ENCODE assay signal across 9 mouse cellular contexts in the genomic region with DNA sequence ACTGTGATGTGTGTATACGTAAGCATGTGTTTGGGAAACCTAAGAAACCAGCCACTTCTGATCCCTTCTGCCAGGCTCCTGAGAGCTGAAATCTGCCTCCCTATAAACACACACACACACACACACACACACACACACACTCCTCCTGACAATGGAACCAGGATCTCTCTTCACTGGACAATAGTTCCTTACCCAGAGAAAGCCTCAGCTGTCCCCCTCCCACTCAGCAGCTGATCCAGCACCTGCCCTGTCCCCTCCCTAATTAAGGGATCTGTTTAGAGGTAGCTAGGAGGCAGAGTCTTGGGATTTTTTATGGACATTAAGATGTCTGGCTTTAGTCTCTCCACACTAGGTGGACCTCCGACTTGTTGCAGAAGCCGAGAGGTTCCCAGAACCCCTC. TPM values are rescaled to one million over a fixed set of nuclear protein-coding genes. Genes with fewer than 3 reads are reported as not detected.
DNase-seq lines count a peak whose midpoint lies in the region; ATAC-seq and TF ChIP-seq lines count a peak whose summit lies in the region.
"Had no signal": no experiment of that assay in that cellular context is flagged by ENCODE, and none has a peak within 500 bp of the region (broad histone marks: within the 10 kb centered on the region; RNA-seq: fewer than 3 reads in every experiment).

No protein-coding gene starts in this region.

- WGBS in lung, embryonic 14.5 days = 39% methylated on average over 3 of the region's 3 CpGs
- WGBS in forebrain, embryonic 12.5 days = 69% methylated on average over 3 of the region's 3 CpGs
- WGBS in intestine, embryonic 16.5 days = 48% methylated on average over 3 of the region's 3 CpGs
- 58% methylated on average over 3 of the region's 3 CpGs for WGBS in stomach, embryonic 15.5 days
- WGBS in cerebellum, adult 2 months = 75% methylated on average over 3 of the region's 3 CpGs

- ATAC-seq in lung, embryonic 14.5 days (ENCODE audit: insufficient read depth) = no peak
- no peak for ATAC-seq in forebrain, embryonic 12.5 days (ENCODE audit: low FRiP score)
- ATAC-seq in intestine, embryonic 16.5 days = no peak
- ATAC-seq in stomach, embryonic 15.5 days (ENCODE audit: insufficient read depth, low FRiP score, low read depth) = no peak

- DNase-seq in lung, embryonic 14.5 days = no peak
- DNase-seq in lung, postnatal 14 days = no peak
- DNase-seq in left cerebral cortex, adult 18-20 months (ENCODE audit: low spot score in 2 of 2) = no peak
- DNase-seq in cerebellum, adult 2 months = no peak
- DNase-seq: lung, adult 2 months; thymus, adult 2 months had no signal

- TF ChIP-seq CTCF in lung, embryonic 14.5 days (IDR thresholded peaks at IDR 0.05; ENCODE audit: low read depth) = no peak
- no peak for TF ChIP-seq CTCF in cerebellum, adult 2 months (IDR thresholded peaks at IDR 0.05; ENCODE audit: borderline replicate concordance, insufficient read depth, low read depth, low read length)

- no peak for TF ChIP-seq POLR2A in cerebellum, adult 2 months (IDR thresholded peaks at IDR 0.05; ENCODE audit: borderline replicate concordance, insufficient read depth, low read length)

- no peak overlapping the region for H3K27ac ChIP-seq in lung, embryonic 14.5 days (ENCODE audit: low read depth)
- peak overlapping the region; percentile 71 for H3K27ac ChIP-seq in forebrain, embryonic 12.5 days
- H3K27ac ChIP-seq in intestine, embryonic 16.5 days (ENCODE audit: low read length) = no peak overlapping the region
- H3K27ac ChIP-seq in stomach, embryonic 15.5 days = no peak overlapping the region
- H3K27ac ChIP-seq in cerebellum, adult 2 months (ENCODE audit: insufficient read depth, low read length) = no peak overlapping the region

- no peaks in the 10 kb centered on the region for H3K9me3 ChIP-seq in lung, embryonic 14.5 days (ENCODE audit: low read depth, low read length)
- H3K9me3 ChIP-seq in forebrain, embryonic 12.5 days = no peaks in the 10 kb centered on the region
- no peaks in the 10 kb centered on the region for H3K9me3 ChIP-seq in intestine, embryonic 16.5 days (ENCODE audit: control insufficient read depth, low read length)
- no peaks in the 10 kb centered on the region for H3K9me3 ChIP-seq in stomach, embryonic 15.5 days

- H3K4me1 ChIP-seq in lung, embryonic 14.5 days (ENCODE audit: insufficient read depth) = peaks cover 10% of the 10 kb centered on the region; the same call in 1 of the 2 replicates
- H3K4me1 ChIP-seq in forebrain, embryonic 12.5 days = peaks cover 53% of the 10 kb centered on the region
- peaks cover 24% of the 10 kb centered on the region for H3K4me1 ChIP-seq in intestine, embryonic 16.5 days (ENCODE audit: control insufficient read depth, insufficient read depth, low read length)
- H3K4me1 ChIP-seq in stomach, embryonic 15.5 days = peaks cover 20% of the 10 kb centered on the region
- peaks cover 8% of the 10 kb centered on the region; the same call in 1 of the 2 replicates for H3K4me1 ChIP-seq in cerebellum, adult 2 months (ENCODE audit: control insufficient read depth, insufficient read depth, low read length)

- H3K9ac ChIP-seq in lung, embryonic 14.5 days = peak overlapping the region; percentile 28
- peak overlapping the region; percentile 44; the same call in 1 of the 2 replicates for H3K9ac ChIP-seq in forebrain, embryonic 12.5 days
- H3K9ac ChIP-seq in intestine, embryonic 16.5 days (ENCODE audit: low read depth, low read length) = no peak overlapping the region
- no peak overlapping the region for H3K9ac ChIP-seq in stomach, embryonic 15.5 days

- H3K4me3 ChIP-seq in lung, embryonic 14.5 days (ENCODE audit: low read depth, low read length) = peak overlapping the region; percentile 88
- H3K4me3 ChIP-seq in forebrain, embryonic 12.5 days (replicated peaks) = peak overlapping the region; percentile 13; the same call in 1 of the 2 replicates
- 0 out of 2 replicates have a peak overlapping the region, but pooled peaks have one; percentile 66 for H3K4me3 ChIP-seq in intestine, embryonic 16.5 days (ENCODE audit: low read length)
- peak overlapping the region; percentile 91 for H3K4me3 ChIP-seq in stomach, embryonic 15.5 days (replicated peaks)
- H3K4me3 ChIP-seq in cerebellum, adult 2 months (replicated peaks; ENCODE audit: insufficient read depth, low read depth, low read length) = no peak overlapping the region

- peaks cover 45% of the 10 kb centered on the region for H3K36me3 ChIP-seq in lung, embryonic 14.5 days (ENCODE audit: insufficient read depth)
- peaks cover 43% of the 10 kb centered on the region for H3K36me3 ChIP-seq in forebrain, embryonic 12.5 days (replicated peaks)
- H3K36me3 ChIP-seq in intestine, embryonic 16.5 days (ENCODE audit: control insufficient read depth, insufficient read depth, low read length) = peaks cover 35% of the 10 kb centered on the region
- peaks cover 31% of the 10 kb centered on the region for H3K36me3 ChIP-seq in stomach, embryonic 15.5 days

- no peaks in the 10 kb centered on the region for H3K27me3 ChIP-seq in lung, embryonic 14.5 days (ENCODE audit: insufficient read depth, low read length)
- H3K27me3 ChIP-seq in forebrain, embryonic 12.5 days = no peaks in the 10 kb centered on the region
- no peaks in the 10 kb centered on the region for H3K27me3 ChIP-seq in intestine, embryonic 16.5 days (replicated peaks; ENCODE audit: control insufficient read depth, insufficient read depth, low read length)
- H3K27me3 ChIP-seq in stomach, embryonic 15.5 days (replicated peaks) = no peaks in the 10 kb centered on the region
- H3K27me3 ChIP-seq in cerebellum, adult 2 months (ENCODE audit: control insufficient read depth, insufficient read depth, low read length) = no peaks in the 10 kb centered on the region

- peak overlapping the region; percentile 76 for H3K4me2 ChIP-seq in lung, embryonic 14.5 days
- H3K4me2 ChIP-seq in forebrain, embryonic 12.5 days = peak overlapping the region; percentile 90
- peak overlapping the region; percentile 87; the same call in 1 of the 2 replicates for H3K4me2 ChIP-seq in intestine, embryonic 16.5 days (ENCODE audit: low read depth, low read length)
- peak overlapping the region; percentile 69 for H3K4me2 ChIP-seq in stomach, embryonic 15.5 days

RNA-seq across cellular contexts. Expression of a gene that starts 3.1 kb away (rescaled TPM):
- 35.6 and 37.4 TPM in 2 replicates for polyA plus RNA-seq in lung, embryonic 14.5 days (2014; fragmentation: Nextera tagmentation; extraction: Ambion mirVana)
- polyA plus RNA-seq in forebrain, embryonic 12.5 days (2016; fragmentation: Nextera tagmentation; extraction: Ambion mirVana) = 33.0 and 41.4 TPM in 2 replicates
- 27.2 and 28.2 TPM in 2 replicates for polyA plus RNA-seq in intestine, embryonic 16.5 days (2015; fragmentation: Nextera tagmentation; extraction: Ambion mirVana)
- polyA plus RNA-seq in stomach, embryonic 15.5 days (2015; fragmentation: Nextera tagmentation; extraction: Ambion mirVana) = 39.7 and 49.4 TPM in 2 replicates
- 10 to 100 TPM; 28.7 to 31.4 TPM for total RNA-seq in left cerebral cortex, adult 18-20 months (2021)
- 35.4 and 43.9 TPM in 2 replicates for polyA plus RNA-seq in cerebellum, adult 2 months (2012; rRNA removed)

RNA-seq across cellular contexts. Expression of a gene that starts 16.8 kb away (rescaled TPM):
- 0.34 and 0.67 TPM in 2 replicates for polyA plus RNA-seq in lung, embryonic 14.5 days (2014; fragmentation: Nextera tagmentation; extraction: Ambion mirVana)
- not detected in 2 replicates for polyA plus RNA-seq in forebrain, embryonic 12.5 days (2016; fragmentation: Nextera tagmentation; extraction: Ambion mirVana)
- polyA plus RNA-seq in intestine, embryonic 16.5 days (2015; fragmentation: Nextera tagmentation; extraction: Ambion mirVana) = 2.2 and 2.4 TPM in 2 replicates
- 5.2 and 6.0 TPM in 2 replicates for polyA plus RNA-seq in stomach, embryonic 15.5 days (2015; fragmentation: Nextera tagmentation; extraction: Ambion mirVana)
- under 1 TPM; 0.51 to 0.68 TPM for total RNA-seq in left cerebral cortex, adult 18-20 months (2021)
- polyA plus RNA-seq in cerebellum, adult 2 months (2012; rRNA removed) = 0.52 and 0.71 TPM in 2 replicates
- polyA plus RNA-seq: lung, adult 2 months; thymus, adult 2 months had no signal

RNA-seq across cellular contexts. Expression of a gene that starts 22.1 kb away (rescaled TPM):
- polyA plus RNA-seq in lung, embryonic 14.5 days (2014; fragmentation: Nextera tagmentation; extraction: Ambion mirVana) = 2.6 and 2.8 TPM in 2 replicates
- polyA plus RNA-seq in forebrain, embryonic 12.5 days (2016; fragmentation: Nextera tagmentation; extraction: Ambion mirVana) = 1.4 and 1.9 TPM in 2 replicates
- polyA plus RNA-seq in intestine, embryonic 16.5 days (2015; fragmentation: Nextera tagmentation; extraction: Ambion mirVana) = 2.6 and 3.2 TPM in 2 replicates
- 1.7 and 2.0 TPM in 2 replicates for polyA plus RNA-seq in stomach, embryonic 15.5 days (2015; fragmentation: Nextera tagmentation; extraction: Ambion mirVana)
- total RNA-seq in left cerebral cortex, adult 18-20 months (2021) = under 1 TPM in 1 of 2 experiments, not detected in 1; 0.54 TPM
- polyA plus RNA-seq in cerebellum, adult 2 months (2012; rRNA removed) = 0.44 and 0.89 TPM in 2 replicates

RNA-seq across cellular contexts. Expression of a gene that starts 28.6 kb away (rescaled TPM):
- 85.9 and 90.4 TPM in 2 replicates for polyA plus RNA-seq in lung, embryonic 14.5 days (2014; fragmentation: Nextera tagmentation; extraction: Ambion mirVana)
- polyA plus RNA-seq in forebrain, embryonic 12.5 days (2016; fragmentation: Nextera tagmentation; extraction: Ambion mirVana) = 93.1 and 96.9 TPM in 2 replicates
- 61.0 and 66.3 TPM in 2 replicates for polyA plus RNA-seq in intestine, embryonic 16.5 days (2015; fragmentation: Nextera tagmentation; extraction: Ambion mirVana)
- 56.9 and 68.7 TPM in 2 replicates for polyA plus RNA-seq in stomach, embryonic 15.5 days (2015; fragmentation: Nextera tagmentation; extraction: Ambion mirVana)
- 10 to 100 TPM; 27.2 to 34.1 TPM for total RNA-seq in left cerebral cortex, adult 18-20 months (2021)
- 44.7 and 47.3 TPM in 2 replicates for polyA plus RNA-seq in cerebellum, adult 2 months (2012; rRNA removed)

RNA-seq across cellular contexts. Expression of a gene that starts 35.7 kb away (rescaled TPM):
- polyA plus RNA-seq in lung, embryonic 14.5 days (2014; fragmentation: Nextera tagmentation; extraction: Ambion mirVana) = 0.20 and 0.73 TPM in 2 replicates
- polyA plus RNA-seq in forebrain, embryonic 12.5 days (2016; fragmentation: Nextera tagmentation; extraction: Ambion mirVana) = 5.5 and 8.2 TPM in 2 replicates
- polyA plus RNA-seq in intestine, embryonic 16.5 days (2015; fragmentation: Nextera tagmentation; extraction: Ambion mirVana) = 201 and 253 TPM in 2 replicates
- polyA plus RNA-seq in stomach, embryonic 15.5 days (2015; fragmentation: Nextera tagmentation; extraction: Ambion mirVana) = 18.5 and 22.7 TPM in 2 replicates
- not detected for total RNA-seq in left cerebral cortex, adult 18-20 months (2021)
- 8.0 and 18.5 TPM in 2 replicates for polyA plus RNA-seq in cerebellum, adult 2 months (2012; rRNA removed)

Comparison
In these comparisons a context has a peak if more than half of its experiments do, and no peak if none do; other contexts are left out.
1. H3K9ac ChIP-seq: peak in lung, embryonic 14.5 days (single experiment) and forebrain, embryonic 12.5 days (single experiment); none in intestine, embryonic 16.5 days (single experiment) and stomach, embryonic 15.5 days (single experiment).
2. Peak in every context shown above with its lines, with median percentiles within 50 percentile points of each other: H3K4me2 ChIP-seq.